Mouse (Mus musculus): ENCODE measurements around the gene Gstm2. TPM values are rescaled to one million over a fixed set of nuclear protein-coding genes. Genes with fewer than 3 reads are reported as not detected.
"Not testable (repeated sequence)": the region's sequence is repeated elsewhere in the genome, so short reads cannot be mapped to it uniquely, and the experiment has no call there.

Gene Gstm2
- polyA plus RNA-seq, 2 experiments = 3.4 to 4.8 TPM

DNA sequence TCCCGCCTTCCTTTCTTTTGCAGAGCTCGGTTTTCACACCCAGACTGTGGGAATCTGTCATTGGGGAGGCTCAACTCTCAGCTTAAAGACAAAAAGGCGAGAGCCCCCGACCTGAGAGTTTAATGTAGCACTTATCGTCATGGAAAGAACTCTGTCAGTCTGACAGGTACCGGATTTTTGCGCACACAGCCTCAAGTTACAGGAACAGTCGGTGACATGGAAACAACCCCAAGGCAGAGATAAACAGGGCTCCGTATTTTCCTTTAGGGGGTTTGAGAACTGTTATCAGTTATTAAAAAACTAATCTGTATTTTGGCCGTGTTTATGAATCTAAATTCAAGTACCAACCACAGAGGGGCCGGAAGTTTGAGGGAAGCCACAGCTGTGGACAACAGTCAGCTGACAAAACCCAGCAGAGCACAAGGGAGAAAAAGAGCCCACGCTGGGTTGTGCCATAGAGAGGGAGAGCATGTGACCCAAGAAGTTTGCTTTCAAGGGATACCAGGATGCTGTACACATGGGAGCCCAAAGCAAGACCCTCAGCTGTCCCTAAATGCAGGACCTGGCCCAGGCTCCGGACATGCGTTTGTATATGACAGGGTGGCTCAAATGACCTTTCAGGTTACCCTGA lies 32.1 kb upstream of the Gstm2 start:
- no peak for DNase-seq (ENCODE audit: low read depth in 3 of 3, low spot score in 3 of 3)
- Histone ChIP-seq H3K4me2 (ENCODE audit: low read depth) (peak overlapping the region; percentile 66), H3K4me3 (ENCODE audit: insufficient read depth in 1 of 2, low read depth in 2 of 2, low read length in 2 of 2) (peak overlapping the region; percentile 36 to 41), H3K36me3 (replicated peaks; ENCODE audit: control insufficient read depth, insufficient read depth, low read depth) (no peaks in the 10 kb centered on the region), H3K9me3 (ENCODE audit: control insufficient read depth, low read length) (no peaks in the 10 kb centered on the region), H3K9ac (replicated peaks) (peak overlapping the region; percentile 34; the same call in 1 of the 2 replicates), H3K27ac (no peak overlapping the region), H3K4me1 (replicated peaks; ENCODE audit: control insufficient read depth in 2 of 2, insufficient read depth in 2 of 2, low read length in 1 of 2) (peaks cover 0 to 17% of the 10 kb centered on the region in 2 experiments; a peak in 2 of 4 replicates), H3K27me3 (ENCODE audit: control insufficient read depth, insufficient read depth, low read length) (no peaks in the 10 kb centered on the region)
- TF ChIP-seq CTCF (IDR thresholded peaks at IDR 0.05; ENCODE audit: low read depth) = no peak
- no peak for TF ChIP-seq EP300 (IDR thresholded peaks at IDR 0.05; ENCODE audit: low read depth)
- ATAC-seq (ENCODE audit: insufficient read depth) = no peak
- 13% methylated on average over 14 of the region's 14 CpGs for WGBS (ENCODE audit: insufficient replicate concordance)

DNA sequence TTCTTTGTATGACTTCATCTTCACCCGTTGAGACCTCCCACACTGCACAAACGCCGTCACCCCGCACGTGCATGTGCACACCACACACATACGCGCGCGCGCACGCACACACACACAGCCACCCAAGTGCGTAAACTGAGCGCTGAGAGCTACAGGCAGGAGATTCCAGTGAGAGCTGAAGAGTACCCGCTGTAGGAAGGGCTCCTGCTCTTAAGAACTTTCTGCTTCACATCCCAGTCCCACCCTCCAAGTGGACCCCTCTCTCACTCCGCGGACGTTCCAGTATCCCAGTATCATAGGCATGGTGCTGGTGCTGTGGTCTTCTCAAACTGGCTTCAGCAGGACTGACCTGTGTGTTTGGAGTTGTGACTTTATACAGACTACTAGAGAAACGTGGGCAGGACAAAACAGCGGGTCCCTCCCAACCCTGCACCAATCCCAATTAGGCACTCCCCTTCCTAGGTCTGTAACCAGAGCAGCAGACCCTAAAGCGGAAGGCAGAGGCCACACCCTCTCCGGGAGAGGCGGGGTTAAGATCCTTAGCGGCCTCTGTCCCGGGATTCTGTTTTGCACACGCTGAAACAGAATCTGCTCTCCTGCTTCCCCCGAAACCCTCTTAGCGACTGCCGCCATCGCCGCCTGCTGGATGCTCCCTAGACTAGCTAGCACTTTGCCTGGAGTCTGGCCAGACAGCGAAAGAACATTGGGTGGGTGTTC lies 31.4 kb upstream of the Gstm2 start, which contains the start of gene Gstm1:
TSS of gene Gstm1 (minus strand) at position 501 of the 717 bp plus-strand sequence.
- no peaks in the 10 kb centered on the region for H3K27me3 ChIP-seq (ENCODE audit: control insufficient read depth, insufficient read depth, low read length)
- no peaks in the 10 kb centered on the region for H3K36me3 ChIP-seq (replicated peaks; ENCODE audit: control insufficient read depth, insufficient read depth, low read depth)
- peak; percentile 68 to 69 (median 69) for DNase-seq (ENCODE audit: low read depth in 3 of 3, low spot score in 3 of 3)
- H3K4me3 ChIP-seq (ENCODE audit: insufficient read depth in 1 of 2, low read depth in 2 of 2, low read length in 2 of 2) = peak within 1 kb of the TSS; percentile 47
- peaks cover 0 to 16% of the 10 kb centered on the region in 2 experiments; a peak in 2 of 4 replicates for H3K4me1 ChIP-seq (replicated peaks; ENCODE audit: control insufficient read depth in 2 of 2, insufficient read depth in 2 of 2, low read length in 1 of 2)
- H3K27ac ChIP-seq = no peak within 1 kb of the TSS
- TF ChIP-seq CTCF (IDR thresholded peaks at IDR 0.05; ENCODE audit: low read depth) (peak; percentile 85), EP300 (IDR thresholded peaks at IDR 0.05; ENCODE audit: low read depth) (no peak)
- H3K9me3 ChIP-seq (ENCODE audit: control insufficient read depth, low read length) = no peaks in the 10 kb centered on the region
- WGBS (ENCODE audit: insufficient replicate concordance) = under 1% methylated on average over 31 of the region's 31 CpGs
- peak within 1 kb of the TSS; percentile 66 for H3K4me2 ChIP-seq (ENCODE audit: low read depth)
- ATAC-seq (ENCODE audit: insufficient read depth) = peak; percentile 90
- H3K9ac ChIP-seq (replicated peaks) = peak within 1 kb of the TSS; percentile 50

DNA sequence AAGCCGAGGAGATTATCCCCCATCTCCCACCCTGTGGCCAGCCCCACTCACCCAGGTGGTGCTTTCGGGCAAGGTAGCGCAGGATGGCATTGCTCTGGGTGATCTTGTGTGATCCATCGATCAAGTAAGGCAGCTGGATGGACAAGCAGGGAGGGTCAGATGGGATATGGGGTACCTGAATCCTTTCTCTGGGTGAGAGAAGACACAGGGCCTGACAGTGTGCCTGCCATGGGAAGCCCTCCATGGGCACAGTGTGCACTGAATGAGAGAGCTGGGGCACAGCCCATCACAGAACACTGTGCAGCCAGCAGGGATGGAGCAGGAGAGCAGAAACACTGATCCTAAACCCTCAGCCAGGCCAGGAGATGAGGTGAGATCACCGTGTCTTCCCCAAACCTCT lies 30.2 kb upstream of the Gstm2 start:
- WGBS (ENCODE audit: insufficient replicate concordance) = 71% methylated on average over 5 of the region's 5 CpGs
- not testable (repeated sequence) for H3K27me3 ChIP-seq (ENCODE audit: control insufficient read depth, insufficient read depth, low read length); ATAC-seq (ENCODE audit: insufficient read depth); H3K27ac ChIP-seq; H3K9ac ChIP-seq (replicated peaks); DNase-seq (ENCODE audit: low read depth in 3 of 3, low spot score in 3 of 3); H3K36me3 ChIP-seq (replicated peaks; ENCODE audit: control insufficient read depth, insufficient read depth, low read depth); H3K9me3 ChIP-seq (ENCODE audit: control insufficient read depth, low read length)
- Histone ChIP-seq H3K4me3 (ENCODE audit: insufficient read depth in 1 of 2, low read depth in 2 of 2, low read length in 2 of 2) (peak overlapping the region; percentile 18 to 47; a peak in 3 of 4 replicates), H3K4me1 (replicated peaks; ENCODE audit: control insufficient read depth in 2 of 2, insufficient read depth in 2 of 2, low read length in 1 of 2) (peaks cover 0 to 16% of the 10 kb centered on the region in 2 experiments; a peak in 2 of 4 replicates), H3K4me2 (ENCODE audit: low read depth) (peak overlapping the region; percentile 66)

DNA sequence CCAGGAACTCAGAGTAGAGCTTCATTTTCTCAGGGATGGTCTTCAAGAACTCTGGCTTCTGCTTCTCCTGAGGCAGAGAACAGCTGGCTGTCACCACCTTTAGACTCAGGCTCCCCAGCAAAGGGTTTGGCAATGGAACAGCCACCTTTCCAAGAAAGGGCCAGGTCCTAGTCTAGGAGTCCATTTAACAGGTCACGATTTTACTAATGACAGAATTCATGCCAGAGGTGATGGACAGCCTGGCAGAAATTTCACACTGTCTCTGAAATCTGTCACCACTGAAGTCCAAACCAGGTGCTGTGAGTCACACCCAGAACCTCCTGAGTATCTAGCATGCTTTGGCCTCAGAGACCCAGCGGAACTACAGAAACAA lies 28.7 kb upstream of the Gstm2 start:
- Histone ChIP-seq H3K27me3 (ENCODE audit: control insufficient read depth, insufficient read depth, low read length) (no peaks in the 10 kb centered on the region), H3K4me1 (replicated peaks; ENCODE audit: control insufficient read depth in 2 of 2, insufficient read depth in 2 of 2, low read length in 1 of 2) (peaks cover 0 to 16% of the 10 kb centered on the region in 2 experiments; a peak in 2 of 4 replicates), H3K4me2 (ENCODE audit: low read depth) (no peak overlapping the region; the same call in 1 of the 2 replicates), H3K4me3 (ENCODE audit: insufficient read depth in 1 of 2, low read depth in 2 of 2, low read length in 2 of 2) (no peak overlapping the region), H3K27ac (no peak overlapping the region), H3K9ac (replicated peaks) (no peak overlapping the region), H3K36me3 (replicated peaks; ENCODE audit: control insufficient read depth, insufficient read depth, low read depth) (no peaks in the 10 kb centered on the region), H3K9me3 (ENCODE audit: control insufficient read depth, low read length) (no peaks in the 10 kb centered on the region)
- WGBS (ENCODE audit: insufficient replicate concordance) = 67% methylated on average over 2 of the region's 2 CpGs
- no peak for DNase-seq (ENCODE audit: low read depth in 3 of 3, low spot score in 3 of 3)
- ATAC-seq (ENCODE audit: insufficient read depth) = no peak
- TF ChIP-seq CTCF (IDR thresholded peaks at IDR 0.05; ENCODE audit: low read depth) (no peak), EP300 (IDR thresholded peaks at IDR 0.05; ENCODE audit: low read depth) (no peak)

All from liver, embryonic 14.5 days (tissue).